9 mouse cellular contexts compared by ENCODE assay signal in the genomic region with DNA sequence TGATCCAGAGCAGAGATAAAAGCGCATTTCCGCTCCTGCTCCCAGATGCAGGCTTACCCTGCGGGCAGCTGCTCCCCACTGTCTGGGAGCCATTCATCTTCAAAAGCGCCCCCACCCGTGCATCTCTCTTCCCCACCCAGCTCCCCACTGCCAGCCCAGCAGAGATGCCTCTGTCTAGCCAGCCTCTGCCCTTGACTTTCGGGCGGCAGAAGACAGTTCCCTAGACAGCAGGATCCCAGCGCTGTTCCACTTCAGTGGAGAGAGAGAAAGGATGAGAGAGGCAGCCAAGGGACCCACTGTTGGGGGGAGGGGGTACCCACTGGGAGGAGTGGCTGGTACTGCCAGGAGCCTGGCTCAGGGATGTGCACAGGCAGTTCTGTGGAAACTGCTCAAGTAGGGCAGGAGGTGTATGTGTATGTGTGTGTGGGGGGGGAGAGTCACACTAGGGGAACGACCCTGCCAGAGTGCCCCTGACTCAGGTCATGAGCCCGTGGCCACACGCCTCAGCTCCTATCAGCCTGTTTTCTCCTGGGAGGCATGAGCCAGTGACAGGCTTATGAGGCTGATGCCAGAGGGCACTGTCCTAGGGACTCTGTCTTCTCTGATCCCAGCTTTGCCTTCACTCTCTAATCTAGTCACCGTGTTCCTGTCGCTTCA. TPM values are rescaled to one million over a fixed set of nuclear protein-coding genes. Genes with fewer than 3 reads are reported as not detected.
DNase-seq lines count a peak whose midpoint lies in the region; ATAC-seq lines count a peak whose summit lies in the region.
"Had no signal": no experiment of that assay in that cellular context is flagged by ENCODE, and none has a peak within 500 bp of the region (broad histone marks: within the 10 kb centered on the region; RNA-seq: fewer than 3 reads in every experiment).

No protein-coding gene starts in this region.

- no peaks in the 10 kb centered on the region for H3K27me3 ChIP-seq in hindbrain, embryonic 15.5 days

- peak overlapping the region; percentile 37 for H3K4me2 ChIP-seq in hindbrain, embryonic 15.5 days
- H3K4me2 ChIP-seq: limb, embryonic 15.5 days had no signal

- no peaks in the 10 kb centered on the region for H3K9me3 ChIP-seq in hindbrain, embryonic 15.5 days
- H3K9me3 ChIP-seq: limb, embryonic 15.5 days had no signal

- WGBS in hindbrain, embryonic 15.5 days = 6% methylated on average over 13 of the region's 13 CpGs

- H3K4me1 ChIP-seq in hindbrain, embryonic 15.5 days (replicated peaks) = peaks cover 68% of the 10 kb centered on the region

- ATAC-seq in hindbrain, embryonic 15.5 days (ENCODE audit: low FRiP score, low read depth) = peak; percentile 65

- H3K27ac ChIP-seq in hindbrain, embryonic 15.5 days (replicated peaks) = peak overlapping the region; percentile 84
- H3K27ac ChIP-seq: limb, embryonic 15.5 days had no signal

- H3K9ac ChIP-seq in hindbrain, embryonic 15.5 days = peak overlapping the region; percentile 11; the same call in 1 of the 2 replicates
- H3K9ac ChIP-seq: limb, embryonic 15.5 days had no signal

- H3K36me3 ChIP-seq in hindbrain, embryonic 15.5 days = no peaks in the 10 kb centered on the region
- H3K36me3 ChIP-seq: limb, embryonic 15.5 days had no signal

- DNase-seq in embryo, embryonic 10 days (ENCODE audit: low spot score) = peak; percentile 40
- DNase-seq in embryo, embryonic 11 days = no peak
- DNase-seq in right cerebral cortex, postnatal 10 days (ENCODE audit: low spot score in 2 of 2) = peak; percentile 77 to 80
- no peak for DNase-seq in right cerebral cortex, postnatal 25 days
- peak; percentile 78 for DNase-seq in retina, embryonic 14.5 days (ENCODE audit: low spot score)
- no peak for DNase-seq in frontal cortex, adult 2 months (ENCODE audit: extremely low spot score in 1 of 2, low spot score in 1 of 2)
- DNase-seq in gastrocnemius, adult 18-20 months (ENCODE audit: low spot score) = no peak

- no peak overlapping the region for H3K4me3 ChIP-seq in hindbrain, embryonic 15.5 days
- H3K4me3 ChIP-seq: limb, embryonic 15.5 days had no signal

RNA-seq across cellular contexts. Expression of gene Cygb, which starts 7.3 kb away (rescaled TPM):
- polyA plus RNA-seq in hindbrain, embryonic 15.5 days (2015; fragmentation: Nextera tagmentation; extraction: Ambion mirVana) = 25.7 and 29.1 TPM in 2 replicates
- 55.3 and 57.6 TPM in 2 replicates for polyA plus RNA-seq in frontal cortex, adult 2 months (2012; rRNA removed)
- total RNA-seq in gastrocnemius, adult 18-20 months (2021) = 10 to 100 TPM; 10.5 to 15.0 TPM

RNA-seq across cellular contexts. Expression of gene Prcd, which starts 8.1 kb away (rescaled TPM):
- 2.8 and 3.8 TPM in 2 replicates for polyA plus RNA-seq in hindbrain, embryonic 15.5 days (2015; fragmentation: Nextera tagmentation; extraction: Ambion mirVana)
- 5.7 and 6.4 TPM in 2 replicates for polyA plus RNA-seq in frontal cortex, adult 2 months (2012; rRNA removed)
- total RNA-seq in gastrocnemius, adult 18-20 months (2021) = under 1 TPM; 0.34 to 0.50 TPM

RNA-seq across cellular contexts. Expression of gene Rhbdf2, which starts 34.6 kb away (rescaled TPM):
- 1.1 and 1.6 TPM in 2 replicates for polyA plus RNA-seq in hindbrain, embryonic 15.5 days (2015; fragmentation: Nextera tagmentation; extraction: Ambion mirVana)
- polyA plus RNA-seq in frontal cortex, adult 2 months (2012; rRNA removed) = 1.8 and 2.0 TPM in 2 replicates
- total RNA-seq in gastrocnemius, adult 18-20 months (2021) = 10 to 100 TPM; 11.2 to 11.9 TPM

Comparison
In these comparisons a context has a peak if more than half of its experiments do, and no peak if none do; other contexts are left out.
1. DNase-seq: peak in embryo, embryonic 10 days (single experiment), right cerebral cortex, postnatal 10 days (2 of 2) and retina, embryonic 14.5 days (single experiment); none in embryo, embryonic 11 days (single experiment), right cerebral cortex, postnatal 25 days (single experiment), frontal cortex, adult 2 months (0 of 2) and gastrocnemius, adult 18-20 months (single experiment).